Mouse (Mus musculus): ENCODE measurements around the gene Slc44a2. TPM values are rescaled to one million over a fixed set of nuclear protein-coding genes. Genes with fewer than 3 reads are reported as not detected.
A peak's percentile ranks its signal among the peaks of the same experiment; 100 is the strongest.

Slc44a2 gene
- total and polyA plus RNA-seq, 3 experiments, result 22.1 to 62.9 (median 36.5) TPM

DNA sequence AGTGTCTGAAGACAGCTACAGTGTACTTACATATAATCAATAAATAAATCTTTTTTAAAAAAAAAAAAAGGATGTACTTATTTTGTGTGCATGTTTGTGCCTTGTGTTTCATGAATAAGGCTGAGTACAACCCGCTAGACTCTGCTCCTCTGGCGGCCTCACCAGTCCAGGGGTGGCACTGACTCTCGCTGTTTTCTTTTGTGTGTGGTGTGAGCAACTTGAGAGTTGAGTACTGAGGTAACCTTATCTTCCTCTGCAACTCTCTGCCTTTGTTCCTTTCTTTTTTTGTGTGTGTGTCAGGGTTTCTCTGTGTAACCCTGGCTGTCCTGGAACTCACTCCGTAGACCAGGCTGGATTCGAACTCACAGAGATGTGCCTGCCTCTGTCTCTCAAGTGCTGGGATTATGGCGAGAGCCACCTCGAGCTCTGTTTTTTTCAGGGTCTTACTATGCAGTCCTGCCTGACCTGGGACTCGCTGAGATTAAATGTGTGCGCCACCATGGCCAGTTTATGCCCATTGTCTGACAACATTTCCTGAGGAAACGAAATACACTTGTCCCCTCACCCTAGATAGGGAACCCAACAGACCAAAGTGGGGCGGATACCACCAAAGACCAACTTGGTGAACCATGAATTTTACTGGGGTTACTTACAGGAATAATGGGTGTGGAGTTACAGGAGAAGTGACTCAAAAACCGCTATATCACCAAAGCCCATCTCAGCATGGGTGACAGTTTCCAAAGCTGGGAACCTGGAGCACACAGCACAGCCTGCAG is 11.1 kb downstream of the Slc44a2 start:
- Histone ChIP-seq H3K9ac (ENCODE audit: insufficient read depth, low read depth) (no peak overlapping the region), H3K36me3 (replicated peaks in 1 of 2; ENCODE audit: control insufficient read depth in 1 of 2, insufficient read depth in 1 of 2, low read length in 1 of 2) (peaks cover 3 to 46% of the 10 kb centered on the region in 2 experiments), H3K4me3 (replicated peaks in 1 of 3; ENCODE audit: low read depth in 2 of 3, low read length in 2 of 3, poor library complexity in 1 of 3) (no peak overlapping the region), H3K79me2 (replicated peaks; ENCODE audit: control insufficient read depth, extremely low read depth, insufficient read depth, poor library complexity, severe bottlenecking) (peaks cover 36% of the 10 kb centered on the region), H3K27ac (ENCODE audit: insufficient read depth, low read depth) (no peak overlapping the region), H3K4me2 (ENCODE audit: insufficient read depth, low read depth, poor library complexity, severe bottlenecking) (no peak overlapping the region), H3K4me1 (ENCODE audit: control insufficient read depth in 1 of 2, insufficient read depth in 2 of 2) (peaks cover 21 to 54% of the 10 kb centered on the region in 2 experiments), H3K27me3 (replicated peaks) (no peaks in the 10 kb centered on the region), H3K9me3 (replicated peaks; ENCODE audit: low read length) (peaks cover 2% of the 10 kb centered on the region)
- in situ Hi-C loops (cut with MboI; ENCODE audit: low pct_ligation_motif_present, low pct_unique_long_range_greater_than_20kb, low sequenced_read_pairs), result no loop called here
- TF ChIP-seq ZNF384 (IDR thresholded peaks at IDR 0.05; ENCODE audit: low read depth, low read length), result no peak
- no peak for TF ChIP-seq ELF1 (IDR thresholded peaks at IDR 0.05; ENCODE audit: low read depth, low read length)
- no peak for TF ChIP-seq JUND (conservative IDR thresholded peaks at IDR 0.05; ENCODE audit: low read depth, low read length)
- TF ChIP-seq GABPA (IDR thresholded peaks at IDR 0.05; ENCODE audit: insufficient replicate concordance, low read depth, low read length), result no peak
- TF ChIP-seq JUN (IDR thresholded peaks at IDR 0.05; ENCODE audit: insufficient read depth, low read depth, low read length), result no peak
- no peak for TF ChIP-seq TBP (conservative IDR thresholded peaks at IDR 0.05; ENCODE audit: low read depth, low read length)
- dilution Hi-C loops (cut with MboI; ENCODE audit: extremely low pct_ligation_motif_present, extremely low pct_unique_long_range_greater_than_20kb, low sequenced_read_pairs), result no loop called here
- DNase-seq (ENCODE audit: extremely low read depth), result no peak

- no peak for DNase-seq (ENCODE audit: extremely low read depth)
- peaks cover 16 to 45% of the 10 kb centered on the region in 2 experiments; a peak in 3 of 4 replicates for H3K4me1 ChIP-seq (ENCODE audit: control insufficient read depth in 1 of 2, insufficient read depth in 2 of 2)
Measured at GRCm38 (mm10) chr9:21332161-21333061, 11.9 kb downstream of the Slc44a2 start.

GRCm38 (mm10) chr9:21333523-21333922 is 13.0 kb downstream of the Slc44a2 start:
- H3K36me3 ChIP-seq (replicated peaks in 1 of 2; ENCODE audit: control insufficient read depth in 1 of 2, insufficient read depth in 1 of 2, low read length in 1 of 2), result peaks cover 5 to 65% of the 10 kb centered on the region in 2 experiments
- in situ Hi-C loops (cut with MboI; ENCODE audit: low pct_ligation_motif_present, low pct_unique_long_range_greater_than_20kb, low sequenced_read_pairs) (no loop called here), dilution Hi-C loops (cut with MboI; ENCODE audit: extremely low pct_ligation_motif_present, extremely low pct_unique_long_range_greater_than_20kb, low sequenced_read_pairs) (no loop called here)
- H3K4me1 ChIP-seq (ENCODE audit: control insufficient read depth in 1 of 2, insufficient read depth in 2 of 2), result peaks cover 10 to 38% of the 10 kb centered on the region in 2 experiments; a peak in 3 of 4 replicates
- H3K9me3 ChIP-seq (replicated peaks; ENCODE audit: low read length), result peaks cover 2% of the 10 kb centered on the region
- no peak overlapping the region for H3K9ac ChIP-seq (ENCODE audit: insufficient read depth, low read depth)
- H3K4me3 ChIP-seq (replicated peaks in 1 of 3; ENCODE audit: low read depth in 2 of 3, low read length in 2 of 3, poor library complexity in 1 of 3), result no peak overlapping the region
- TF ChIP-seq MAFK (IDR thresholded peaks at IDR 0.05; ENCODE audit: insufficient replicate concordance, low read length) (no peak), JUN (IDR thresholded peaks at IDR 0.05; ENCODE audit: insufficient read depth, low read depth, low read length) (no peak), POLR2AphosphoS2 (IDR thresholded peaks at IDR 0.05; ENCODE audit: low read depth, low read length) (no peak), ZC3H11A (IDR thresholded peaks at IDR 0.05; ENCODE audit: low read depth, low read length) (no peak)
- H3K27me3 ChIP-seq (replicated peaks), result no peaks in the 10 kb centered on the region
- H3K4me2 ChIP-seq (ENCODE audit: insufficient read depth, low read depth, poor library complexity, severe bottlenecking), result no peak overlapping the region
- H3K27ac ChIP-seq (ENCODE audit: insufficient read depth, low read depth), result no peak overlapping the region
- H3K79me2 ChIP-seq (replicated peaks; ENCODE audit: control insufficient read depth, extremely low read depth, insufficient read depth, poor library complexity, severe bottlenecking), result peaks cover 31% of the 10 kb centered on the region
- DNase-seq (ENCODE audit: extremely low read depth), result no peak

More at GRCm38 (mm10) chr9:21332161-21333061, 11.9 kb downstream of the Slc44a2 start:
- in situ Hi-C loops (cut with MboI; ENCODE audit: low pct_ligation_motif_present, low pct_unique_long_range_greater_than_20kb, low sequenced_read_pairs), result no loop called here
- dilution Hi-C loops (cut with MboI; ENCODE audit: extremely low pct_ligation_motif_present, extremely low pct_unique_long_range_greater_than_20kb, low sequenced_read_pairs), result no loop called here
- Histone ChIP-seq H3K27ac (ENCODE audit: insufficient read depth, low read depth) (no peak overlapping the region), H3K9me3 (replicated peaks; ENCODE audit: low read length) (peaks cover 2% of the 10 kb centered on the region), H3K27me3 (replicated peaks) (no peaks in the 10 kb centered on the region), H3K4me2 (ENCODE audit: insufficient read depth, low read depth, poor library complexity, severe bottlenecking) (no peak overlapping the region), H3K9ac (ENCODE audit: insufficient read depth, low read depth) (no peak overlapping the region), H3K36me3 (replicated peaks in 1 of 2; ENCODE audit: control insufficient read depth in 1 of 2, insufficient read depth in 1 of 2, low read length in 1 of 2) (peaks cover 3 to 54% of the 10 kb centered on the region in 2 experiments), H3K4me3 (replicated peaks in 1 of 3; ENCODE audit: low read depth in 2 of 3, low read length in 2 of 3, poor library complexity in 1 of 3) (no peak overlapping the region), H3K79me2 (replicated peaks; ENCODE audit: control insufficient read depth, extremely low read depth, insufficient read depth, poor library complexity, severe bottlenecking) (peaks cover 31% of the 10 kb centered on the region)
- TF ChIP-seq GABPA (IDR thresholded peaks at IDR 0.05; ENCODE audit: insufficient replicate concordance, low read depth, low read length) (no peak), BHLHE40 (IDR thresholded peaks at IDR 0.05; ENCODE audit: low read depth, low read length) (peak; percentile 72), RAD21 (IDR thresholded peaks at IDR 0.05; ENCODE audit: low read depth, low read length) (no peak), E2F4 (IDR thresholded peaks at IDR 0.05; ENCODE audit: insufficient replicate concordance, low read depth, low read length) (no peak)

Measured in CH12.LX (cell line).